Mouse (Mus musculus): ENCODE results near the gene Tuft1. TPM values are rescaled to one million over a fixed set of nuclear protein-coding genes. Genes with fewer than 3 reads are reported as not detected.

Gene Tuft1
- polyA plus RNA-seq, 1 experiment from 2014 or later, result 5.3 TPM

- peaks cover 12% of the 10 kb centered on the region for H3K4me1 ChIP-seq (replicated peaks)
- no peaks in the 10 kb centered on the region for H3K9me3 ChIP-seq (replicated peaks)
- no peak overlapping the region for H3K4me3 ChIP-seq
- no peaks in the 10 kb centered on the region for H3K36me3 ChIP-seq
- no peak overlapping the region for H3K9ac ChIP-seq
- no peak for ATAC-seq (replicated peaks; ENCODE audit: insufficient number of reproducible peaks, insufficient read depth, low FRiP score, low read depth)
- no peaks in the 10 kb centered on the region for H3K27me3 ChIP-seq
- H3K4me2 ChIP-seq, result no peak overlapping the region
- H3K27ac ChIP-seq, result no peak overlapping the region
- 70% methylated on average over 4 of the region's 4 CpGs for WGBS
Measured at GRCm38 (mm10) chr3:94616717-94617116, 42.0 kb downstream of the Tuft1 start.

GRCm38 (mm10) chr3:94613258-94613878 is 45.3 kb downstream of the Tuft1 start:
- H3K27me3 ChIP-seq, result no peaks in the 10 kb centered on the region
- 73% methylated on average over 7 of the region's 7 CpGs for WGBS
- H3K4me2 ChIP-seq, result no peak overlapping the region
- H3K4me1 ChIP-seq (replicated peaks), result peaks cover 7% of the 10 kb centered on the region; the same call in 1 of the 2 replicates
- H3K9ac ChIP-seq, result no peak overlapping the region
- H3K4me3 ChIP-seq, result no peak overlapping the region
- no peak for ATAC-seq (replicated peaks; ENCODE audit: insufficient number of reproducible peaks, insufficient read depth, low FRiP score, low read depth)
- H3K9me3 ChIP-seq (replicated peaks), result no peaks in the 10 kb centered on the region
- no peak overlapping the region for H3K27ac ChIP-seq
- no peaks in the 10 kb centered on the region for H3K36me3 ChIP-seq

- Histone ChIP-seq H3K27ac (no peak overlapping the region), H3K4me3 (no peak overlapping the region)
- 77% methylated on average over 1 of the region's 1 CpGs for WGBS
Measured at GRCm38 (mm10) chr3:94612274-94612673, 46.4 kb downstream of the Tuft1 start.

DNA sequence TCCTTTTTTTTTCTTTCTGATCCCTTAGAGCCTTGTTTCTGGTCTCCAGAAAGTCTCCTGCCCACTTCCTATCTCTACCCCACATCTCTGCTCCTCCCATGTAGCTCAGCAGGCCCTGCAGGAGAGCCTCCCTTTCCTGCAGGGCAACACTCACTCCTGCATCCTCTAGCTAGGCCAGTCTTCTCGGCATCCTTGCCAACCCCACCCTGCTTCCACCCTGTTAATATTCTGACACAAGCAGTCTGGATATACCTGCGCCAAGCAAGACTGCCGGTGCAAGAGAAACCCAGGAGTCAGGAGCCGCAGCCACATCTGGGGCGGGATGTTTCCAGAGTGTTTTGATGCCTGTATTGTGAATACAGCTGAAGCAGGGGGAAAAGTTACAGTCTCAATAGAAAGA is 46.8 kb downstream of the Tuft1 start:
- H3K36me3 ChIP-seq, result no peaks in the 10 kb centered on the region
- no peak for ATAC-seq (replicated peaks; ENCODE audit: insufficient number of reproducible peaks, insufficient read depth, low FRiP score, low read depth)
- H3K4me2 ChIP-seq, result no peak overlapping the region
- H3K27ac ChIP-seq, result no peak overlapping the region
- no peak overlapping the region for H3K4me3 ChIP-seq
- H3K27me3 ChIP-seq, result no peaks in the 10 kb centered on the region
- no peak overlapping the region for H3K9ac ChIP-seq
- WGBS, result 71% methylated on average over 5 of the region's 5 CpGs
- no peaks in the 10 kb centered on the region for H3K9me3 ChIP-seq (replicated peaks)
- H3K4me1 ChIP-seq (replicated peaks), result peaks cover 7% of the 10 kb centered on the region; the same call in 1 of the 2 replicates

More at GRCm38 (mm10) chr3:94612274-94612673, 46.4 kb downstream of the Tuft1 start:
- no peaks in the 10 kb centered on the region for H3K9me3 ChIP-seq (replicated peaks)
- H3K27me3 ChIP-seq, result no peaks in the 10 kb centered on the region
- H3K9ac ChIP-seq, result no peak overlapping the region
- H3K4me2 ChIP-seq, result no peak overlapping the region
- H3K36me3 ChIP-seq, result no peaks in the 10 kb centered on the region
- H3K4me1 ChIP-seq (replicated peaks), result peaks cover 7% of the 10 kb centered on the region; the same call in 1 of the 2 replicates
- no peak for ATAC-seq (replicated peaks; ENCODE audit: insufficient number of reproducible peaks, insufficient read depth, low FRiP score, low read depth)

GRCm38 (mm10) chr3:94611343-94611742 is 47.3 kb downstream of the Tuft1 start:
- Histone ChIP-seq H3K4me1 (replicated peaks) (peaks cover 7% of the 10 kb centered on the region; the same call in 1 of the 2 replicates), H3K36me3 (no peaks in the 10 kb centered on the region), H3K27ac (no peak overlapping the region), H3K9ac (no peak overlapping the region), H3K9me3 (replicated peaks) (no peaks in the 10 kb centered on the region), H3K4me2 (no peak overlapping the region), H3K27me3 (no peaks in the 10 kb centered on the region), H3K4me3 (no peak overlapping the region)
- 49% methylated on average over 4 of the region's 4 CpGs for WGBS
- ATAC-seq (replicated peaks; ENCODE audit: insufficient number of reproducible peaks, insufficient read depth, low FRiP score, low read depth), result no peak

DNA sequence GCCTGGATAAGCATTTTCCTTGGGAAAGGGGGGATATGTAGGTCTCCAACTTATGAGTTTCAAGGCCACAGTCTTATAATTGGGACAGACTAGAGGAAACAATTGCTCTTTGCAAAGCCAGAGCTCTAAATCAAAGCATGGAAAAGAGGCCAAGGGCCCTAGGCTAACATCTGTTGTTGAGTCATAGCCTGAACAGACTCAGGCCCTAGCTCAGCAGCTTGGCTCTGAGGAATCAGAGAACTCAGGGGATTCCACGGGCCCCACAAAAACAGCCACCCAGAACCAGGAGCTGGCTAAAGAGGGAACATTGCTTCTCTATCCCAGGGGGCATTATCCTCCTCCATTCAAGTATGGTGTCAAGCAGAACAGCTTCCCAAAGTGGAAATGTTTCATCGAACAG is 48.1 kb downstream of the Tuft1 start:
- 72% methylated on average over 2 of the region's 2 CpGs for WGBS

GRCm38 (mm10) chr3:94609621-94610020 is 49.1 kb downstream of the Tuft1 start:
- Histone ChIP-seq H3K9ac (no peak overlapping the region), H3K4me1 (replicated peaks) (peaks cover 7% of the 10 kb centered on the region; the same call in 1 of the 2 replicates), H3K27me3 (no peaks in the 10 kb centered on the region), H3K4me3 (no peak overlapping the region), H3K36me3 (no peaks in the 10 kb centered on the region), H3K9me3 (replicated peaks) (no peaks in the 10 kb centered on the region), H3K27ac (no peak overlapping the region), H3K4me2 (no peak overlapping the region)
- WGBS, result 77% methylated on average over 3 of the region's 3 CpGs
- ATAC-seq (replicated peaks; ENCODE audit: insufficient number of reproducible peaks, insufficient read depth, low FRiP score, low read depth), result no peak

More for the DNA sequence above, 48.1 kb downstream of the Tuft1 start:
- Histone ChIP-seq H3K4me1 (replicated peaks) (peaks cover 7% of the 10 kb centered on the region; the same call in 1 of the 2 replicates), H3K4me2 (no peak overlapping the region), H3K4me3 (no peak overlapping the region), H3K9me3 (replicated peaks) (no peaks in the 10 kb centered on the region), H3K27ac (no peak overlapping the region), H3K9ac (no peak overlapping the region), H3K36me3 (no peaks in the 10 kb centered on the region), H3K27me3 (no peaks in the 10 kb centered on the region)
- ATAC-seq (replicated peaks; ENCODE audit: insufficient number of reproducible peaks, insufficient read depth, low FRiP score, low read depth), result no peak

DNA sequence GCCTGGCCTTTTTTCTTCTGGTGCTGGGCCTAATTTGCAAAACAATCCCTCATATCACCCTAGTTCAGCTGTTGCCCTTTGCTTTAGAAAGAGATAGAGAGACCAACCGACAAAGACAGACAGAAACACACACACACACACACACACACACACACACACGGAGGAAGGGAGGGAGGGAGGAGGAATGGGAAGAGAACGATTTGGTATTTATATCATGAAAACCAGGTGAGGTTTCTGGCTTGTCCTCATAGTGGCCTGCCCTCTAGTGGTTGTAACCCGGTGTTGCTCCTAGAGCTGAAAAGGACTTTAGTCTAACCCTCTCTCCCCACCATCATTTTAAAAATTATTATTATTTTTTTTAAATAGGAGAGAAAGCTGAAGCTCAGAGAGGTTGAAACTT is 56.7 kb downstream of the Tuft1 start:
- Histone ChIP-seq H3K9me3 (replicated peaks) (no peaks in the 10 kb centered on the region), H3K4me2 (no peak overlapping the region), H3K36me3 (no peaks in the 10 kb centered on the region), H3K27ac (no peak overlapping the region), H3K4me1 (replicated peaks) (no peaks in the 10 kb centered on the region), H3K27me3 (no peaks in the 10 kb centered on the region), H3K9ac (no peak overlapping the region), H3K4me3 (no peak overlapping the region)
- WGBS, result 0% methylated on average over 4 of the region's 4 CpGs
- no peak for ATAC-seq (replicated peaks; ENCODE audit: insufficient number of reproducible peaks, insufficient read depth, low FRiP score, low read depth)

DNA sequence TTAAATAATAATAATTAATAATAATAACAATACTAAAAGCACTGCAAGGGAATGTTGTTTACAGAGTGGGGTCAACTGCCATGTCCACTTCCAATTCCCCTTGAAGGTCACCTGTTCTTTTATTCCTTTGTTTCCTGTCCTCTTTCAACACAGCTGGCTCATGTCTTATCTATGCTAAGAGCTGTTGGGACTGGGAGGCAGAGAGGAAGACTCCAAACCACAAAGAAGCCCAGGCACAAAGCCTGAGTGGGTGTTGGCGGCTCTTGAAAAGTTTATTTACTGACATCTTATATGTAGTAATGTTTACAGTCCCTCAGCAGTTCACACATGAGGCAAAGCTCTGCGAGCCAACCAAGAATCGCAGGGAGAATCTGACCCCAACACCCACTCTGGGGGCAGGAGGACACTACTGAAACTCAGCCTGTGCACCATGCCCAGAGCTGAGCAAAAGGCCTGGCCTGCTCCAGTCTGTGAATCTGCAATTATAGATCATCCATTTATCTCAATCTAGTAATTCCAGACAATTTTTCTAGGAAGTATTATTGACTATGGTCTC is 61.4 kb downstream of the Tuft1 start:
- no peak overlapping the region for H3K9ac ChIP-seq
- ATAC-seq (replicated peaks; ENCODE audit: insufficient number of reproducible peaks, insufficient read depth, low FRiP score, low read depth), result no peak

DNA sequence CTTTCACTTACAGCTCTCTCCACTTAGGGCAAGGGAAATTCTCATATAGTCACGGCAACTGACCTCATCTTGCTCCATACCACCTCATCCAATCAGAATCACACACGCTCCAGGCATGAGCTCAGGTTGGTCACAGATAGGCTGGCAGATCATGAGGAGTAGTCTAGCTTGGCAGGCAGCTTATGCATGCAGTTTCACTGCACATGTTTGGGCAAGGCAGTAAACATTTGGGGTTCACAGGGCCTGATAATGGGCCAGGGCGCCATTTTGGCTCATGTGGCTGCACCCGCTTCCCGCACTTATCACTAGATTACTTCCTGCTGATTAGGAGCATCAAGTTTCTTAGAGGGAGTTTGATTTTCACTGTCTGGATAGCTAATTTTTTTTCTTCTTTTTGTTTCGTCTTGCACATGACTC is 62.8 kb downstream of the Tuft1 start:
- 84% methylated on average over 6 of the region's 6 CpGs for WGBS
- no peak overlapping the region for H3K9ac ChIP-seq
- no peak for ATAC-seq (replicated peaks; ENCODE audit: insufficient number of reproducible peaks, insufficient read depth, low FRiP score, low read depth)

More for the DNA sequence above, 61.4 kb downstream of the Tuft1 start:
- H3K4me2 ChIP-seq, result no peak overlapping the region
- H3K36me3 ChIP-seq, result no peaks in the 10 kb centered on the region
- H3K4me3 ChIP-seq, result no peak overlapping the region
- no peaks in the 10 kb centered on the region for H3K4me1 ChIP-seq (replicated peaks)
- WGBS, result 66% methylated on average over 3 of the region's 3 CpGs
- no peaks in the 10 kb centered on the region for H3K9me3 ChIP-seq (replicated peaks)
- H3K27ac ChIP-seq, result no peak overlapping the region
- no peaks in the 10 kb centered on the region for H3K27me3 ChIP-seq

GRCm38 (mm10) chr3:94591066-94591465 is 67.6 kb downstream of the Tuft1 start:
- Histone ChIP-seq H3K27me3 (no peaks in the 10 kb centered on the region), H3K4me2 (no peak overlapping the region), H3K4me1 (replicated peaks) (no peaks in the 10 kb centered on the region), H3K9ac (no peak overlapping the region), H3K27ac (no peak overlapping the region), H3K36me3 (no peaks in the 10 kb centered on the region), H3K9me3 (replicated peaks) (no peaks in the 10 kb centered on the region), H3K4me3 (no peak overlapping the region)
- 69% methylated on average over 5 of the region's 5 CpGs for WGBS
- no peak for ATAC-seq (replicated peaks; ENCODE audit: insufficient number of reproducible peaks, insufficient read depth, low FRiP score, low read depth)

More for the DNA sequence above, 62.8 kb downstream of the Tuft1 start:
- no peak overlapping the region for H3K4me3 ChIP-seq
- H3K4me1 ChIP-seq (replicated peaks), result no peaks in the 10 kb centered on the region
- no peak overlapping the region for H3K4me2 ChIP-seq
- H3K27me3 ChIP-seq, result no peaks in the 10 kb centered on the region
- no peaks in the 10 kb centered on the region for H3K36me3 ChIP-seq
- no peak overlapping the region for H3K27ac ChIP-seq
- no peaks in the 10 kb centered on the region for H3K9me3 ChIP-seq (replicated peaks)

GRCm38 (mm10) chr3:94587962-94588361 is 70.7 kb downstream of the Tuft1 start:
- Histone ChIP-seq H3K9ac (no peak overlapping the region), H3K27ac (no peak overlapping the region), H3K27me3 (no peaks in the 10 kb centered on the region), H3K4me2 (no peak overlapping the region), H3K36me3 (no peaks in the 10 kb centered on the region), H3K4me1 (replicated peaks) (no peaks in the 10 kb centered on the region), H3K9me3 (replicated peaks) (no peaks in the 10 kb centered on the region), H3K4me3 (no peak overlapping the region)
- WGBS, result 71% methylated on average over 5 of the region's 5 CpGs
- no peak for ATAC-seq (replicated peaks; ENCODE audit: insufficient number of reproducible peaks, insufficient read depth, low FRiP score, low read depth)

Measured in heart, embryonic 15.5 days (tissue).